Mouse (Mus musculus) spleen, postnatal 0 days (tissue): ENCODE results near the gene Apof. TPM values are rescaled to one million over a fixed set of nuclear protein-coding genes. Genes with fewer than 3 reads are reported as not detected.

Experiments
- polyA plus RNA-seq: library from polyadenylated mRNA; unstranded; fragments of >200 nt; fragmentation: Nextera tagmentation; extraction: Ambion mirVana; gene quantifications from 2 replicates; pipeline ENCODE4 v1.2.1, GENCODE M21; 2015

Apof gene
- polyA plus RNA-seq = 0.53 and 0.72 TPM in 2 replicates

DNA sequence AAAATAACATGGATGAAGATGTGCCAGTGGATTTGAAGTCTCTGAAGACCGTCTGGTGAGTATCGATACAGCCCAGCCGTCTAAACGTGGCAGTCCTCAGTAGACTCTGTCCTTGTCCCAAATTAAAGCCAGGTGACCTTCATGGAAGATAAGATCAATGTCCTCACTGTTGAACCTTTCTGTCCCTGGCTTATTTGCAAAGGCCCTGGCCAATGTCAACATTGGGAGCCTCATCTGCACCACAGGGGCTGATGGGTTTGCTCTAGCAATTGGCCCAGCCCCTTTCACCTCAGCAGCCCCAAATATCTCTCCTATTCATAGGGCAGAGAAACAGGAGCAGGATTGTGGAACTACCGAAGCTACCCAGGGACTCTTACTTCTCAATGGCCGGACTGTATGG lies at the start of gene Apof:
Apof (plus strand) TSS at position 301 of the 400 bp plus-strand sequence.

DNA sequence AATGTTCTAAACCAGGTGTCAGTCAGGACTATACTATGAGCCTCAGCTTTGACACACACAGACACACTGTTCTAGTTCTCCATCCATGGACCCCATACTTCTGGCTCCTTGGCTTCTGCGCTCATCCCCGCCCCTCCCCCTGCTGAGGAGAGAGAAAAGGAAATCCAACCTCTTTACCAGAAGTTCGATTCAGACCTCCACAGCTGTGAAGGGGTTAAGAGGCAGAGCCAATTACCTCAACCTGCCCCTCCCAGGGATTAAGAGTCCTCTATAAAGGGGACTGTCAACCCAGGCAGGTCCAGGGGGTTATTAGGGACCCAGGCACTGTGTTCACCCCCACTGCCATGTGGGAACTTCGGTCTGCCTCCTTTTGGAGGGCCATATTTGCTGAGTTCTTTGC lies 42.9 kb upstream of the Apof start, which contains the start of gene Mip:
Mip (plus strand) TSS at position 301 of the 400 bp plus-strand sequence.

DNA sequence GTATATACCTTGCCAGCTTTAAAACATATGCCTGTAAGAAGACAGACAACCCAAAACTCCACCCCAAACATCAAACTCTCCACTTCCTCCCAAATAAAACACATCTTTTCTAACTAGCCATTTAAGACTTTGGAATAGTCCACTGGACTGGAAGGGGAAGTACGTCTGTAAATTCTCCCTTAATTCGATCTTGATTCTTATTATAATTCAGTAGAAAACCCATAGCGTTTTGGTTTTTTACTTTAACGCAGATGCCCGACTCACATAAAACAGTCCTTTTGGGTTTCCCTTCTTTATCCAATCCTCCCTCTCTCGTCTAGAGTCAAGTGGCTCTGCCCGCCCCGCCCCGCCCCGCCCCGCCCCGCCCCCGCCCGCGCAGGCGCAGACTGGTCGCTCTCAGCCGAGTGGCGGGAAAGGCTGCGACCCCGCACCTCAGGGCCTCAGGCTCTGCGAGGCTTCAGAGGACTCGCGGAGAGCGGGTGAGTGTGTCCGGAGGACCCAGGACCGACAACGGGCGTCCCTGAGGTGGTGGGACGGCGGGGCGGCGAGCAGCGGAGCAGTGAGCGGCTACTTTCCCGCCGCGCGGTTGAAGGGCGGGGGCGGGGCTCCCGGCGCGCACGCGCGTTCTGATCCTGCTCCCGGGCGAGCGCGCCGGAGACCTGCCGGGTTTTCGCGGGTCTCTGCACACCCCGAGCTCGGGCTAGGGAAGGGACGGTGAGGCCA lies 36.6 kb upstream of the Apof start, which contains the start of gene Timeless:
Timeless (plus strand) TSS at position 369 of the 723 bp plus-strand sequence.

DNA sequence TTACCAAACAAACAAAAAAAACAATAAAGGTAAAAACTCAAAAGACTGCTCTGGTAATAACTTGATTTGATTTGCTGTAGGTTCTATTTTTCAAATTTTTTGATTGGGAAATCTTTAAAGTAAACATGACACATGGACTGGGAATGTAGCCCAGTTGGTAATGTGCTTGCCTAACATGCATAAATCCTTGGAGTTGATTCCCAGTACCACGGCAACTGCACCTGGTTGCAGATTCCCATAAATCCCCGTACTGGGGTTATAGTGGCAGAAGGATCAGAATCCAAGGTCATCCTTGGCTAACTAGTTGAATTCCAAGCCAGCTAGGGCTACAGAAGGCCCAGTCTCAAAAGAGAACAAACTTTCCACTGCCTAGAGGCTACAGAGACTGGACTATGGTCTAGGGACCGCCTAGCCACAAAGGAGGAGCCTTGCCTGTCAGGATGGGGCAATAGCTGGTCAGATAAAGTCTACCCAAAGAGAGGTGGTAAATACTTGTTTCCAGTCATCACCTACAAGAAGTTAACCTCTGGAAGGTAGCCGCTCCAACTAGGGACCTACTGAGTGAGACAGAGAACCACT lies 14.7 kb upstream of the Apof start, which contains the start of gene Apon:
Apon (plus strand) TSS at position 420 of the 579 bp plus-strand sequence.

DNA sequence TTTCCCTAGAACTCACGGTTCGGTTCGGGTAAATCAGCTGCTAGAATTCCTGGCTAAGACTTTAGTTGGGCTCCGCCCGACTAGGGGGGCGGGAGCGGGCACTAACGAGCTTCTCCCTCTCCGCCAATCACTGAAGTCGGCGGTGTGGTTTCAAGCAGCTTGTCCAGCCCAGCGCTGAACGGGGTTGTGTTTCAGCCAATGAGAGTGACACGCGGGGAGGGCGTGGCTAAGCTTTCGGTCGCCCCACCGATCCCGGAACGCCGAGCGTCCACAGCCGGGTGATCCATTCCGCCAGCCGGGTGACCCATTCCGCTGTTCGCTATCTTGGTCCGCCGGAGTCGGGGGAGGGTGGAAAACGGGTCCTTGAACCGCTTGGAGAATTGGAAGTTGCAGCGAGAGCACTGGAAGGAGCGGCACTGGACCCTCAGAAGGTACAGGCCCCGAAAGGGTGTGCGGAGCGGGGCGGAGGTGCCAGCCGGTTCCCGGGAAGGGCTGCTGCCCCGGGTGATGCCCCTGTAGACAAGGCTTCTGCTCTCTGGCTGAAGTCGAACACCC lies 1.9 kb downstream of the Apof start, which contains the start of gene Stat2:
Stat2 (plus strand) TSS at position 273 of the 555 bp plus-strand sequence.

DNA sequence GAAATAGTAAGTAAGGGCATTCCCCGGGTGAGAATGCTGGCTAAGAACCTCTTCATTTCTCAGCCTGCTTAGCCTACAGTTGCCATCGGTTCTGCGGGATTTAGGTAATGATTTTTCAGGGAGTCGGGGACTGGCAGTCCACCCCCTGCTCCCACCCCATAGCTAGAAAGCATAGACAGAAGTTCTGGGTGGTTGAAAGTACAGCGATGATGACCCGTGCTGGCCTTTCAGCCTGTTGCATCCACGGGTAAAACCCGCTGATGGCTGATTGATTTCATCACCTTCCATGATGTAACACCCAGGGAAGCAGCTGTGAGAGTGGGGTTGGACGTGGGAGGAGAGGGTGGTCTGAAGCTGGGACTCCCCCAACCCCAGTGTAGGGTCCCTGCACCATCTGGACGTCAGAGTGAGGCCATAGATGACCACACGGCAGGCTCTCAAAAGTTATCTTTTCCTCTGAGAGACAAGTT lies 30.3 kb downstream of the Apof start, which contains the start of gene Il23a:
Il23a (minus strand) TSS at position 51 of the 470 bp plus-strand sequence.

DNA sequence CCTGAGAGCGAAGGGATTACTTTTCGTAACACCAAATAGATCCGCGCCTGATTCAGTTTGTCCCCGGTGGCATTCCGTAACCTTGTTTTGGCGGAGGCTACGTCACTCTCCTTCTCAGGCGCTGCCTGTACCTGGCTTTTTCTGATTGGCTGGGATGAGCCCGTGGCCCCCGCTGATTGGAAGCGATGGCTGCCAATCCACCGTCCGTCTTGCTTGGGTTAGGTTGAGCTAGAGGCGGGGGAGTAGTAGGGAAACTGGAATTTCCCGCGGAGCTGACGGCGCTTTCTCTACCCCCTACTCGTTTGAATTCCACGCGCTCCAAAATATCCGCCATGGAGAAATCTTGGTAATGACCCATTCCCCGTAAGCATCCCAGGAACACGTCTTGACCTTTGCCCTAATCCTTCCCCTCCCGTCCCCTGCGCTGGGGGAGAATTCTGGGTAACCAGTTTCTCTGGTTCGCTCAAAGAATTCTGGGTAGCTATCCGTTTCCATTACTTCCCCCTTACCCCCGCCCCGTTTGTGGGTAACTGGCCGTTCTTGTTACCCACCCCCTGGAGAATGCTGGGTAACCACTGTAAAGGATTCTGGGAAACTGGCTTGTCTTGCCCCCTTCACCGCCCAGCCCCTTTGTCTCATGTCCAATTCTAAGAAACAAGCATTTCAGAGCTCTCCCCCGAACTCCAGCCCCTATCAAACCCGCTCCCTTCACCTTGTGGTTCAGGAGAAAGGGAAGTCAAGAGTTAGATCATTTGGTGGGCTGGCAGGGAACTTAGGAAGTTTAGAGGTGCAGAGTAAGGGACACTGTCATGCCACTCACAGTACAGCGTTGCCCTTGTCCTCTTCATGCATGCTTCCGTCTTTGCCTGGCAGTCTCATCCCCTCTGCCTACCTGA lies 34.9 kb downstream of the Apof start, which contains the start of gene Pan2:
Pan2 (plus strand) TSS at position 210 of the 896 bp plus-strand sequence.

Other genes with a start within 250 kb of the Apof start
- 537 and 542 TPM in 2 replicates for gene Naca, start 233.1 kb upstream of the Apof start, polyA plus RNA-seq
- 268 and 285 TPM in 2 replicates for gene Ptges3, start 209.7 kb upstream of the Apof start, polyA plus RNA-seq
- 1,326 and 1,411 TPM in 2 replicates for gene Atp5b, start 185.4 kb upstream of the Apof start, polyA plus RNA-seq
- gene Baz2a, start 177.1 kb upstream of the Apof start, polyA plus RNA-seq = 8.9 and 9.9 TPM in 2 replicates
- gene Rbms2, start 88.4 kb upstream of the Apof start, polyA plus RNA-seq = 7.7 and 11.5 TPM in 2 replicates
- gene Gls2, start 74.2 kb upstream of the Apof start, polyA plus RNA-seq = 0.90 and 1.2 TPM in 2 replicates
- 14.5 and 15.6 TPM in 2 replicates for gene Spryd4, start 56.9 kb upstream of the Apof start, polyA plus RNA-seq
- gene Mip, start 42.8 kb upstream of the Apof start, polyA plus RNA-seq = not detected in 2 replicates
- gene Timeless, start 36.6 kb upstream of the Apof start, polyA plus RNA-seq = 41.5 and 42.0 TPM in 2 replicates
- 0.27 and 0.45 TPM in 2 replicates for gene Apon, start 14.6 kb upstream of the Apof start, polyA plus RNA-seq
- 10.4 and 11.9 TPM in 2 replicates for gene Stat2, start 1.9 kb downstream of the Apof start, polyA plus RNA-seq
- 0.16 TPM in 1 of 2 replicates, not detected in the other for gene Il23a, start 30.1 kb downstream of the Apof start, polyA plus RNA-seq
- gene Pan2, start 34.7 kb downstream of the Apof start, polyA plus RNA-seq = 16.4 and 18.3 TPM in 2 replicates
- 115 and 130 TPM in 2 replicates for gene Cnpy2, start 53.8 kb downstream of the Apof start, polyA plus RNA-seq
- 101 and 112 TPM in 2 replicates for gene Cs, start 69.1 kb downstream of the Apof start, polyA plus RNA-seq
- gene Coq10a, start 100.3 kb downstream of the Apof start, polyA plus RNA-seq = 9.0 and 9.1 TPM in 2 replicates
- gene Ankrd52, start 108.4 kb downstream of the Apof start, polyA plus RNA-seq = 6.4 and 6.5 TPM in 2 replicates
- 0.08 and 0.12 TPM in 2 replicates for gene Slc39a5, start 132.6 kb downstream of the Apof start, polyA plus RNA-seq
- gene Nabp2, start 142.8 kb downstream of the Apof start, polyA plus RNA-seq = 48.7 and 52.0 TPM in 2 replicates
- gene Rnf41, start 143.0 kb downstream of the Apof start, polyA plus RNA-seq = 13.7 and 17.6 TPM in 2 replicates
- gene Smarcc2, start 190.6 kb downstream of the Apof start, polyA plus RNA-seq = 22.0 and 26.1 TPM in 2 replicates
- gene Myl6, start 225.5 kb downstream of the Apof start, polyA plus RNA-seq = 807 and 844 TPM in 2 replicates
- 3.4 and 3.7 TPM in 2 replicates for gene Myl6b, start 230.0 kb downstream of the Apof start, polyA plus RNA-seq